Mouse (Mus musculus): ENCODE data around the gene Dstyk.
"Not testable (repeated sequence)": the region's sequence is repeated elsewhere in the genome, so short reads cannot be mapped to it uniquely, and the experiment has no call there.

DNA sequence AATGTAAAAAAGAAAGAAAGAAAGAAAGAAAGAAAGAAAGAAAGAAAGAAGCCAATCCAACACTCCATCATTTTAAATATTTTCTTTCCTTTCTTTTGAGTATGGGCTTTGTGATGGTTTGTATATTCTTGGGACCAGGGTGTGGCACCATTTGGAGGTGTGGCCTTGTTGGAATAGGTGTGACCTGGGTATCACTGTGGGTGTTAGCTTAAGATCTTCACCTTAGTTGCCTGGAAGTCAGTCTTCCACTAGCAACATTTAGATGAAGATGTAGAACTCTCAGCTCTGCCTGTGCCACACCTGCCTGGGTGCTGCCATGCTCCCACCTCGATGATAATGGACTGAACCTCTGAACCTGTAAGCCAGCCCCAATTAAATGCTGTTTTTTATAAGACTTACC is 52.7 kb downstream of the Dstyk start:
- TF ChIP-seq CTCF (IDR thresholded peaks at IDR 0.05); POLR2A (IDR thresholded peaks at IDR 0.05; ENCODE audit: insufficient read depth, low read depth, low read length): not testable (repeated sequence)

Measured in heart, adult 2 months (tissue).